ENCODE assay signal across 8 mouse cellular contexts in the genomic region with DNA sequence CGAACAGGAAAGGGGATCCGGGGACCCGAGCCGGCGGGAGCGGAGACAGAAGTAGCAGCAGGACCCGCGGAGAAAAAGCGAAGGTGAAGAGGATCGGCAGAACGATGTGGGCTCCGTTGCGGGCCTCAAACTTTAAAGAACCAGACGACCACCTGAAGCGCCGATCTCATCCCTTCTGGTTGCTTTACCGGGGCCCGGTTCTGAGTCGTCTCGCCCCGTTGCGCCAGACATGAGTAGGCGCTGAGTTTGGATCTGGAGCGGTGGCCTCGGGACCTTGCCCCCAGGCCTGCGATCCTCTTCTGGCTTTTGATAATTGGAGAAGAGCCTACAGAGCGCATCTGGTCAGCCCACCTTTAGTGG. TPM values are rescaled to one million over a fixed set of nuclear protein-coding genes. Genes with fewer than 3 reads are reported as not detected.
DNase-seq lines count a peak whose midpoint lies in the region; ATAC-seq lines count a peak whose summit lies in the region.

No protein-coding gene starts in this region.

- H3K4me1 ChIP-seq in liver, embryonic 15.5 days (replicated peaks) = no peaks in the 10 kb centered on the region

- 2% methylated on average over 27 of the region's 27 CpGs for WGBS in liver, embryonic 15.5 days (ENCODE audit: insufficient replicate concordance)

- H3K9ac ChIP-seq in liver, embryonic 15.5 days = no peak overlapping the region

- ATAC-seq in cerebellum, adult (ENCODE audit: insufficient number of reproducible peaks, low FRiP score, low TSS enrichment) = no peak
- ATAC-seq in liver, embryonic 15.5 days (ENCODE audit: insufficient read depth) = no peak
- ATAC-seq in activated CD4-positive, CD25-positive, alpha-beta regulatory T cell, adult 4 months = no peak

- H3K4me2 ChIP-seq in liver, embryonic 15.5 days = peak overlapping the region; percentile 60

- H3K36me3 ChIP-seq in liver, embryonic 15.5 days (replicated peaks) = no peaks in the 10 kb centered on the region

- H3K4me3 ChIP-seq in liver, embryonic 15.5 days (replicated peaks) = 0 out of 2 replicates have a peak overlapping the region, but pooled peaks have one; percentile 42

- no peaks in the 10 kb centered on the region for H3K9me3 ChIP-seq in liver, embryonic 15.5 days (replicated peaks)

- DNase-seq in cerebellum, postnatal 10 days = peak; percentile 34 to 45
- peak; percentile 19 for DNase-seq in right cerebral cortex, postnatal 14 days
- DNase-seq in right cerebral cortex, adult 18-20 months = no peak
- no peak for DNase-seq in gastrocnemius, adult 18-20 months (ENCODE audit: low spot score)
- no peak for DNase-seq in urinary bladder, postnatal 36 days (ENCODE audit: low spot score in 2 of 2)

- H3K27me3 ChIP-seq in liver, embryonic 15.5 days = peaks cover 85% of the 10 kb centered on the region

- no peak overlapping the region for H3K27ac ChIP-seq in liver, embryonic 15.5 days (replicated peaks)

RNA-seq across cellular contexts. Expression of a gene that starts 1.5 kb away (rescaled TPM):
- 0.13 and 0.21 TPM in 2 replicates for polyA plus RNA-seq in liver, embryonic 15.5 days (2015; fragmentation: Nextera tagmentation; extraction: Ambion mirVana)
- polyA plus RNA-seq in activated CD4-positive, CD25-positive, alpha-beta regulatory T cell, adult 4 months (2017; shearing (Covaris generic)) = not detected
- total RNA-seq in gastrocnemius, adult 18-20 months (2021) = under 1 TPM; 0.23 to 0.24 TPM

RNA-seq across cellular contexts. Expression of a gene that starts 51.7 kb away (rescaled TPM):
- 63.4 and 68.9 TPM in 2 replicates for polyA plus RNA-seq in liver, embryonic 15.5 days (2015; fragmentation: Nextera tagmentation; extraction: Ambion mirVana)
- polyA plus RNA-seq in activated CD4-positive, CD25-positive, alpha-beta regulatory T cell, adult 4 months (2017; shearing (Covaris generic)) = not detected
- 1 to 10 TPM; 1.9 to 2.0 TPM for total RNA-seq in gastrocnemius, adult 18-20 months (2021)

Comparison
In these comparisons a context has a peak if more than half of its experiments do, and no peak if none do; other contexts are left out.
1. DNase-seq: peak in cerebellum, postnatal 10 days (2 of 2) and right cerebral cortex, postnatal 14 days (single experiment); none in right cerebral cortex, adult 18-20 months (single experiment), gastrocnemius, adult 18-20 months (single experiment) and urinary bladder, postnatal 36 days (0 of 2).
2. RNA of a gene that starts 51.7 kb away (polyA plus RNA-seq): 63.4 to 68.9 TPM in liver, embryonic 15.5 days; not detected in activated CD4-positive, CD25-positive, alpha-beta regulatory T cell, adult 4 months; every median in the first group is over 10 times any median in the second.